In the genomic region with DNA sequence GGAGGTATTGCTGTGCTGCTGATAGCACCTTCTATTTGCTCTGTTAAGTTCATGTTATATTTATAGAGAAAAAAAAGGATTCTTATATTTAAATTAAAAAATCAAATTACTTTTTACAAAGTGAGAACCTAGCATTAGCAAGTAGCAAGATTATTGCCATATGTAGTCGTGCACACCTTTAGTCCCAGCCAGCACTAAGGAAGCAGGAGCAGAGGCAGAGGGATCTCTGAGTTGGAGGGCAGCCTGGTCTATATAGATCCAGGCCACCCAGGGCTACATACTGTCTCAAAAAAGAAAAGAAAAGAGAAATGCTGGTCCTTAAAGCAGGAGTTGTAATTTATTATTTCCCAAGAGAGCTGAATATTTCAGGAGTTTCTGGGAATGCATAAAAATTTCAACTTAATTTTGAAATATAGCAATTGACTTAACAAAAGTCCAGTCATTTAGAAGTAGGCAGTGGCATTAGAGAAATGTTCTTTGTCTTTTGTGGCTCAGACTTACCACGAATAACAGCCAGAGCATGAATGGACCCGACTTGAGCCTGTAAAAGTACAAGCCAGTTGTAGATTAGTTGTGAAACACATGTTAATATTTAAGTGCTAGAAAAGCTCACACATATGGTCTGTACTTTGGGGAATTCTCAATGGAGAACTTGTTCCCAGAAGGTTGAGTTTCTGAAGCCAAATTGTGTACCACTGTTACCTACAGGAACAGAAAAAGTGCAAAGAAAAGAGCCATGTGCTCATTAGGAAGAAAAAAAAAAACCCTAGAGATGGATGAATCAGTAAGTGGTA, we compare ENCODE assay signal across 18 mouse cellular contexts.
DNase-seq lines count a peak whose midpoint lies in the region; ATAC-seq and TF ChIP-seq lines count a peak whose summit lies in the region.
"Had no signal": no experiment of that assay in that cellular context is flagged by ENCODE, and none has a peak within 500 bp of the region (broad histone marks: within the 10 kb centered on the region; RNA-seq: fewer than 3 reads in every experiment).

No protein-coding gene starts in this region.

- no peak overlapping the region for H3K4me3 ChIP-seq in forebrain, embryonic 14.5 days (ENCODE audit: low read depth, low read length)
- no peak overlapping the region for H3K4me3 ChIP-seq in forebrain, embryonic 10.5 days
- no peak overlapping the region for H3K4me3 ChIP-seq in hindbrain, embryonic 14.5 days (replicated peaks; ENCODE audit: low read length)
- no peak overlapping the region for H3K4me3 ChIP-seq in limb, embryonic 14.5 days (replicated peaks; ENCODE audit: low read length)
- H3K4me3 ChIP-seq: forebrain, embryonic 13.5 days; heart, embryonic 10.5 days; myocyte had no signal

- no peaks in the 10 kb centered on the region for H3K36me3 ChIP-seq in forebrain, embryonic 14.5 days (ENCODE audit: control insufficient read depth, insufficient read depth, low read length)
- H3K36me3 ChIP-seq in forebrain, embryonic 10.5 days (replicated peaks), result no peaks in the 10 kb centered on the region
- no peaks in the 10 kb centered on the region for H3K36me3 ChIP-seq in hindbrain, embryonic 14.5 days (replicated peaks; ENCODE audit: control insufficient read depth, insufficient read depth)
- no peaks in the 10 kb centered on the region for H3K36me3 ChIP-seq in limb, embryonic 14.5 days (ENCODE audit: control insufficient read depth, insufficient read depth, low read length)
- H3K36me3 ChIP-seq: heart, embryonic 10.5 days had no signal

- peaks cover 34% of the 10 kb centered on the region for H3K4me1 ChIP-seq in forebrain, embryonic 14.5 days (ENCODE audit: control insufficient read depth, insufficient read depth, low read length)
- peaks cover 69% of the 10 kb centered on the region for H3K4me1 ChIP-seq in forebrain, embryonic 10.5 days
- H3K4me1 ChIP-seq in hindbrain, embryonic 14.5 days (replicated peaks; ENCODE audit: control insufficient read depth, insufficient read depth, low read length), result peaks cover 61% of the 10 kb centered on the region
- H3K4me1 ChIP-seq in limb, embryonic 14.5 days (ENCODE audit: control insufficient read depth, insufficient read depth, low read length), result peaks cover 34% of the 10 kb centered on the region

- no peak overlapping the region for H3K4me2 ChIP-seq in forebrain, embryonic 14.5 days (ENCODE audit: low read length)
- H3K4me2 ChIP-seq in hindbrain, embryonic 14.5 days (replicated peaks), result no peak overlapping the region
- no peak overlapping the region for H3K4me2 ChIP-seq in limb, embryonic 14.5 days (replicated peaks; ENCODE audit: low read depth, low read length, severe bottlenecking)
- H3K4me2 ChIP-seq: forebrain, embryonic 13.5 days had no signal

- peak; percentile 46 for DNase-seq in forebrain, embryonic 14.5 days (ENCODE audit: low spot score)
- no peak for DNase-seq in forebrain, embryonic 10.5 days (ENCODE audit: extremely low spot score, low spot score)
- peak; percentile 46 for DNase-seq in Muller cell, postnatal 12 days (ENCODE audit: inconsistent ontology term)
- DNase-seq in hindbrain, embryonic 14.5 days (ENCODE audit: low spot score), result no peak
- DNase-seq in limb, embryonic 14.5 days (ENCODE audit: low spot score), result peak; percentile 44
- DNase-seq in right cerebral cortex, postnatal 14 days, result no peak
- DNase-seq in thymus, postnatal 0 days (ENCODE audit: low spot score), result no peak
- DNase-seq: adrenal gland, postnatal 25 days; cerebellum, adult 11-12 months; cerebellum, postnatal 25 days; kidney, adult 18-20 months; thymus, postnatal 25 days had no signal

- no peak for TF ChIP-seq POLR2A in limb, embryonic 14.5 days (IDR thresholded peaks at IDR 0.05; ENCODE audit: borderline replicate concordance, extremely low read depth, insufficient read depth, insufficient read length)

- H3K27me3 ChIP-seq in forebrain, embryonic 14.5 days (replicated peaks; ENCODE audit: control insufficient read depth, insufficient read depth, low read length), result no peaks in the 10 kb centered on the region
- no peaks in the 10 kb centered on the region for H3K27me3 ChIP-seq in forebrain, embryonic 10.5 days (ENCODE audit: poor library complexity, severe bottlenecking)
- no peaks in the 10 kb centered on the region for H3K27me3 ChIP-seq in hindbrain, embryonic 14.5 days (ENCODE audit: control insufficient read depth, insufficient read depth, low read length)
- H3K27me3 ChIP-seq in limb, embryonic 14.5 days (ENCODE audit: control insufficient read depth, insufficient read depth, low read length), result no peaks in the 10 kb centered on the region
- H3K27me3 ChIP-seq: forebrain, embryonic 13.5 days had no signal

- 40% methylated on average over 3 of the region's 3 CpGs for WGBS in forebrain, embryonic 14.5 days
- WGBS in forebrain, embryonic 10.5 days, result 68% methylated on average over 3 of the region's 3 CpGs
- WGBS in hindbrain, embryonic 14.5 days, result 54% methylated on average over 3 of the region's 3 CpGs
- 25% methylated on average over 3 of the region's 3 CpGs for WGBS in limb, embryonic 14.5 days

- no peak for ATAC-seq in forebrain, embryonic 14.5 days
- no peak for ATAC-seq in hindbrain, embryonic 14.5 days (ENCODE audit: low FRiP score)
- no peak for ATAC-seq in limb, embryonic 14.5 days (ENCODE audit: low FRiP score, low read depth)
- ATAC-seq: CD4-positive, CD25-positive, alpha-beta regulatory T cell, adult 4 months had no signal

- H3K9me3 ChIP-seq in forebrain, embryonic 14.5 days (replicated peaks; ENCODE audit: control insufficient read depth, low read length), result no peaks in the 10 kb centered on the region
- H3K9me3 ChIP-seq in forebrain, embryonic 10.5 days, result no peaks in the 10 kb centered on the region
- H3K9me3 ChIP-seq in hindbrain, embryonic 14.5 days (ENCODE audit: control insufficient read depth, low read length), result no peaks in the 10 kb centered on the region
- H3K9me3 ChIP-seq in limb, embryonic 14.5 days (ENCODE audit: control insufficient read depth, low read length), result no peaks in the 10 kb centered on the region
- H3K9me3 ChIP-seq: forebrain, embryonic 13.5 days; heart, embryonic 10.5 days had no signal

- no peak overlapping the region for H3K27ac ChIP-seq in forebrain, embryonic 14.5 days (ENCODE audit: low read depth, low read length)
- no peak overlapping the region for H3K27ac ChIP-seq in forebrain, embryonic 10.5 days
- H3K27ac ChIP-seq in hindbrain, embryonic 14.5 days, result peak overlapping the region; percentile 70
- 0 out of 2 replicates have a peak overlapping the region, but pooled peaks have one; percentile 70 for H3K27ac ChIP-seq in limb, embryonic 14.5 days (replicated peaks; ENCODE audit: low read depth, low read length)
- H3K27ac ChIP-seq: heart, embryonic 10.5 days; kidney, postnatal 0 days; liver, embryonic 14.5 days had no signal

- H3K9ac ChIP-seq in forebrain, embryonic 14.5 days (ENCODE audit: low read length), result no peak overlapping the region
- H3K9ac ChIP-seq in hindbrain, embryonic 14.5 days, result no peak overlapping the region
- no peak overlapping the region for H3K9ac ChIP-seq in limb, embryonic 14.5 days (ENCODE audit: low read depth, low read length, severe bottlenecking)
- H3K9ac ChIP-seq: forebrain, embryonic 13.5 days; liver, embryonic 14.5 days had no signal

Comparison
In these comparisons a context has a peak if more than half of its experiments do, and no peak if none do; other contexts are left out.
1. DNase-seq: peak in forebrain, embryonic 14.5 days (single experiment), Muller cell, postnatal 12 days (single experiment) and limb, embryonic 14.5 days (single experiment); none in forebrain, embryonic 10.5 days (single experiment), hindbrain, embryonic 14.5 days (single experiment), right cerebral cortex, postnatal 14 days (single experiment) and thymus, postnatal 0 days (single experiment).
2. H3K27ac ChIP-seq: peak in hindbrain, embryonic 14.5 days (single experiment) and limb, embryonic 14.5 days (single experiment); none in forebrain, embryonic 14.5 days (single experiment) and forebrain, embryonic 10.5 days (single experiment).